Mouse (Mus musculus): ENCODE results near the gene Eef1g. TPM values are rescaled to one million over a fixed set of nuclear protein-coding genes. Genes with fewer than 3 reads are reported as not detected.
A peak's percentile ranks its signal among the peaks of the same experiment; 100 is the strongest.

Gene Eef1g
- polyA plus RNA-seq, 1 experiment = 206 TPM

- WGBS = 52% methylated on average over 2 of the region's 2 CpGs
Observed at GRCm38 (mm10) chr19:8981450-8982168, 14.8 kb downstream of the Eef1g start.

GRCm38 (mm10) chr19:8982303-8983149 is 15.7 kb downstream of the Eef1g start:
- Histone ChIP-seq H3K4me3 (replicated peaks; ENCODE audit: extremely low read depth, low read depth, low read length) (no peak overlapping the region), H3K4me1 (ENCODE audit: control insufficient read depth, insufficient read depth, low read length) (peaks cover 34% of the 10 kb centered on the region)
- no peak for TF ChIP-seq POLR2A (IDR thresholded peaks at IDR 0.05; ENCODE audit: borderline replicate concordance, extremely low read depth, low read depth, low read length)
- WGBS = 44% methylated on average over 5 of the region's 5 CpGs
- no peak for DNase-seq

More at GRCm38 (mm10) chr19:8981450-8982168, 14.8 kb downstream of the Eef1g start:
- TF ChIP-seq CTCF (IDR thresholded peaks at IDR 0.05; ENCODE audit: insufficient read depth, low read length) (no peak), POLR2A (IDR thresholded peaks at IDR 0.05; ENCODE audit: borderline replicate concordance, extremely low read depth, low read depth, low read length) (no peak)
- DNase-seq = no peak
- Histone ChIP-seq H3K4me1 (ENCODE audit: control insufficient read depth, insufficient read depth, low read length) (peaks cover 34% of the 10 kb centered on the region), H3K4me3 (replicated peaks; ENCODE audit: extremely low read depth, low read depth, low read length) (no peak overlapping the region)

- Histone ChIP-seq H3K4me3 (replicated peaks; ENCODE audit: extremely low read depth, low read depth, low read length) (no peak overlapping the region), H3K4me1 (ENCODE audit: control insufficient read depth, insufficient read depth, low read length) (peaks cover 34% of the 10 kb centered on the region)
- 11% methylated on average over 4 of the region's 4 CpGs for WGBS
- no peak for TF ChIP-seq CTCF (IDR thresholded peaks at IDR 0.05; ENCODE audit: insufficient read depth, low read length)
- no peak for TF ChIP-seq POLR2A (IDR thresholded peaks at IDR 0.05; ENCODE audit: borderline replicate concordance, extremely low read depth, low read depth, low read length)
- DNase-seq = peak; percentile 55
Observed at GRCm38 (mm10) chr19:8983150-8983650, 16.4 kb downstream of the Eef1g start.

GRCm38 (mm10) chr19:8984255-8984868 is 17.5 kb downstream of the Eef1g start:
- 12% methylated on average over 7 of the region's 7 CpGs for WGBS
- no peak for TF ChIP-seq POLR2A (IDR thresholded peaks at IDR 0.05; ENCODE audit: borderline replicate concordance, extremely low read depth, low read depth, low read length)
- TF ChIP-seq CTCF (IDR thresholded peaks at IDR 0.05; ENCODE audit: insufficient read depth, low read length) = no peak

GRCm38 (mm10) chr19:8985891-8986290 is 19.1 kb downstream of the Eef1g start:
- DNase-seq = no peak
- no peak overlapping the region for H3K4me3 ChIP-seq (replicated peaks; ENCODE audit: extremely low read depth, low read depth, low read length)
- TF ChIP-seq POLR2A (IDR thresholded peaks at IDR 0.05; ENCODE audit: borderline replicate concordance, extremely low read depth, low read depth, low read length) (no peak), CTCF (IDR thresholded peaks at IDR 0.05; ENCODE audit: insufficient read depth, low read length) (no peak)
- peaks cover 37% of the 10 kb centered on the region for H3K4me1 ChIP-seq (ENCODE audit: control insufficient read depth, insufficient read depth, low read length)
- 44% methylated on average over 5 of the region's 5 CpGs for WGBS

More at GRCm38 (mm10) chr19:8984255-8984868, 17.5 kb downstream of the Eef1g start:
- H3K4me1 ChIP-seq (ENCODE audit: control insufficient read depth, insufficient read depth, low read length) = peaks cover 38% of the 10 kb centered on the region
- no peak overlapping the region for H3K4me3 ChIP-seq (replicated peaks; ENCODE audit: extremely low read depth, low read depth, low read length)
- DNase-seq = peak; percentile 62

DNA sequence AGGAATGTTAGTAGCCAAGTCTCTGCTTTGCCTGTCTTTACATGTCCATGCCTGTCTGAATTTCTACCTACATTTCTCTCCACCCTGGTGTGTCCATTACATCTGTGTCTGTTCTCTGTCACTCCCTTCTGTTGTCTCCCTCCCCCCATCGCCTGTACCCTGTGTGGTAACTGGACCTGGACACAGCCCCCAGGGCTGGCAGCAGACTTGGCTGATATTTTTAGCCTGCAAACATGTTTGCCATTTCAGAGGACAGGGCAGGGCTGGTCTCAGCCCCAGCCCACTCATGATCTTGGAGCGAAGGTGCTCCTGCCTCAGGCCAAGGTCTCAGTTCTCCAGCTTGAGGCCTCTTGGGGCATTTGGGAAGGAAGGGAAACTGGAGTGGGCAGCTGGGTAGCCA is 21.0 kb downstream of the Eef1g start:
- Histone ChIP-seq H3K4me1 (ENCODE audit: control insufficient read depth, insufficient read depth, low read length) (peaks cover 29% of the 10 kb centered on the region), H3K4me3 (replicated peaks; ENCODE audit: extremely low read depth, low read depth, low read length) (no peak overlapping the region)
- 79% methylated on average over 2 of the region's 2 CpGs for WGBS
- DNase-seq = no peak
- no peak for TF ChIP-seq CTCF (IDR thresholded peaks at IDR 0.05; ENCODE audit: insufficient read depth, low read length)
- no peak for TF ChIP-seq POLR2A (IDR thresholded peaks at IDR 0.05; ENCODE audit: borderline replicate concordance, extremely low read depth, low read depth, low read length)

- DNase-seq = no peak
- peaks cover 27% of the 10 kb centered on the region for H3K4me1 ChIP-seq (ENCODE audit: control insufficient read depth, insufficient read depth, low read length)
- peak overlapping the region; percentile 76 for H3K4me3 ChIP-seq (replicated peaks; ENCODE audit: extremely low read depth, low read depth, low read length)
- WGBS = 38% methylated on average over 15 of the region's 15 CpGs
- no peak for TF ChIP-seq CTCF (IDR thresholded peaks at IDR 0.05; ENCODE audit: insufficient read depth, low read length)
- TF ChIP-seq POLR2A (IDR thresholded peaks at IDR 0.05; ENCODE audit: borderline replicate concordance, extremely low read depth, low read depth, low read length) = no peak
Observed at GRCm38 (mm10) chr19:8988346-8989065, 21.7 kb downstream of the Eef1g start.

GRCm38 (mm10) chr19:8989066-8989566 is 22.3 kb downstream of the Eef1g start, which contains the start of gene Ahnak:
TSS of gene Ahnak (plus strand) at chr19:8989284.
- peak within 1 kb of the TSS; percentile 76 for H3K4me3 ChIP-seq (replicated peaks; ENCODE audit: extremely low read depth, low read depth, low read length)
- WGBS = 1% methylated on average over 42 of the region's 42 CpGs
- TF ChIP-seq POLR2A (IDR thresholded peaks at IDR 0.05; ENCODE audit: borderline replicate concordance, extremely low read depth, low read depth, low read length) (peak; percentile 85), CTCF (IDR thresholded peaks at IDR 0.05; ENCODE audit: insufficient read depth, low read length) (no peak)
- DNase-seq = peak; percentile 88
- H3K4me1 ChIP-seq (ENCODE audit: control insufficient read depth, insufficient read depth, low read length) = peaks cover 22% of the 10 kb centered on the region
